Mouse (Mus musculus) kidney, adult 2 months (tissue): ENCODE measurements at regions not wholly inside any gene's neighbourhood (a gene's known extent, or its start where the extent isn't known, plus 50 kb on each side); places are given as distances from the start of the nearest gene placed in this dataset.

Source experiments
- CTCF ChIP-seq: fragments of 200-500 bp; conservative IDR thresholded peaks from 2 replicates; pipeline ENCODE4 v1.5.1; 2011; ENCODE audit warnings: low read depth, mild to moderate bottlenecking, control low read depth, low read length, moderate library complexity, mixed read lengths; ENCODE audit not compliant: insufficient read depth, insufficient read length
- POLR2A ChIP-seq: fragments of 200-500 bp; IDR thresholded peaks from one replicate; pipeline ENCODE4 v1.6.1; 2011; ENCODE audit warnings: low read depth, low read length, control low read depth

DNA sequence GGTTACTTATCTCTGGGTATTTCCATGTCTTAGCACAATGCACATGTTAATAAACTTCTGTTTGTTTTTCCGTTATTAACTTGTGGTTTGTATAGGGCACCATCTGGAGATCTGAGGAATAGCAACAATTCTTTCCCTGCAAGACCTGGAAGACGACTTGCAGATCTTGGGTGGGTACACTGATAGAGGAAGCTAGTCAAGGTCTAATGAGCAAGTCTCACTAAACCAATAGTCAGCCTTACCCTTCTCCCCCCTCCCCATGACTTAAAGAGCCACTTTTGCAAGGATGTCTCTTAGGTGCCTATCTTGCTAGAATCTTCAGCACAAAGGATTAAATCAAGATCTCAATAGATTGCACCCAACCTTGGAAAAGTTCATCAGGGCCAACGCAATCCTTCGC lies 276.7 kb downstream of the Cd83 start:
- TF ChIP-seq CTCF (no peak), POLR2A (no peak)
